Mouse (Mus musculus) macrophage (primary cell): ENCODE data around the gene Nectin1. TPM values are rescaled to one million over a fixed set of nuclear protein-coding genes. Genes with fewer than 3 reads are reported as not detected.

Experiments
- H3K27ac ChIP-seq: fragments of 350-480 bp; formaldehyde crosslinking; 2 replicates; pipeline ENCODE4 v1.9.0; 2021
- H3K36me3 ChIP-seq: fragments of 350-480 bp; formaldehyde crosslinking; 2 replicates; pipeline ENCODE4 v1.9.0; 2021; ENCODE audit errors: inconsistent target
- H3K4me3 ChIP-seq: fragments of 350-480 bp; formaldehyde crosslinking; 2 replicates; pipeline ENCODE4 v1.9.0; 2021; ENCODE audit errors: inconsistent target
- H3K79me2 ChIP-seq: fragments of 350-480 bp; formaldehyde crosslinking; 2 replicates; pipeline ENCODE4 v1.9.0; 2021; ENCODE audit errors: inconsistent target
- WGBS: methylation state at CpG from one replicate; pipeline ENCODE4 v1.1.7; 2026; ENCODE audit warnings: inconsistent platforms; ENCODE audit not compliant: missing documents; 5-methylcytosine and 5-hydroxymethylcytosine counted together
- polyA plus RNA-seq: library from polyadenylated mRNA; stranded (reverse); fragments of 250-400 nt; gene quantifications from 3 replicates; pipeline ENCODE4 v1.2.4, GENCODE M21; 2018; ENCODE audit warnings: inconsistent platforms
- total RNA-seq, 78 experiments: library from RNA; depleted of rRNA; stranded (reverse); fragments of 250-400 nt; gene quantifications; 1 replicate in 9 of 78; 2 replicates in 24 of 78; 3 replicates in 43 of 78; 4 replicates in 2 of 78; pipeline ENCODE4 v1.2.4; 2018; ENCODE audit warnings: inconsistent platforms in 56 of 78

The Nectin1 gene
- total RNA-seq (2018; cell fraction: chromatin; rRNA removed) = under 1 TPM in 10 of 26 experiments, not detected in 16; 0.12 to 0.73 (median 0.20) TPM
- total RNA-seq (2018; cell fraction: cytosol; rRNA removed) = under 1 TPM; 0.04 to 0.43 (median 0.24) TPM
- under 1 TPM; 0.11 to 0.94 (median 0.25) TPM for total RNA-seq (2018; cell fraction: nucleus; rRNA removed)
- 0.14 to 0.25 TPM (median 0.19 TPM) in 3 replicates for polyA plus RNA-seq

DNA sequence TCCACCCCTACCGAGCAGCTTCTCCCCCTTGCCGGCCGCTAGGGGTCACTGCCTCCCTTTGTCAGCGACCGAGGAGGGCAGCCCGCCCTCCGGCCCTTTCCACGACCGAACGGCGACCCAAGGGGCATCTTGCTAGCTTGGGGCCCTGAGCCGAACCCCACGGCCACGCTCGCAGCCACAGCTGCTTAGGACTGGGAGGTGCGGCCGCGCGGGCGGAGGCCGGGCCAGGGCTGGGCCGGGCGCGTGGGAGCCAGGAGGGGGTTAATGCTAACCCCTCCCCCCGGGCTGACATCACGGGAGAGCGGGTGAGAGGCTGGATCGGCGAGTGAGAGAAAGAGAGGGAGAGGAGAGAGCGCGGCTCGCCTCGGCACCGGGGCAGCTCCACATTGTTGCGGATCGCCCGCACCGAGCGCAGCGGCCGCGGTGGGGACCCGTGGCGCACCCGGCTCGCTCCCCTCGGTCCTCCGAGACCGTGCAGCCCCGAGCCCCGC is at the start of gene Nectin1:
Nectin1 (plus strand) TSS at position 338 of the 491 bp plus-strand sequence.
- WGBS = 1% methylated on average over 42 of the region's 51 CpGs
- Histone ChIP-seq H3K27ac (no peak within 1 kb of the TSS), H3K36me3 (no peaks in the 10 kb centered on the region), H3K79me2 (no peaks in the 10 kb centered on the region), H3K4me3 (no peak within 1 kb of the TSS)

DNA sequence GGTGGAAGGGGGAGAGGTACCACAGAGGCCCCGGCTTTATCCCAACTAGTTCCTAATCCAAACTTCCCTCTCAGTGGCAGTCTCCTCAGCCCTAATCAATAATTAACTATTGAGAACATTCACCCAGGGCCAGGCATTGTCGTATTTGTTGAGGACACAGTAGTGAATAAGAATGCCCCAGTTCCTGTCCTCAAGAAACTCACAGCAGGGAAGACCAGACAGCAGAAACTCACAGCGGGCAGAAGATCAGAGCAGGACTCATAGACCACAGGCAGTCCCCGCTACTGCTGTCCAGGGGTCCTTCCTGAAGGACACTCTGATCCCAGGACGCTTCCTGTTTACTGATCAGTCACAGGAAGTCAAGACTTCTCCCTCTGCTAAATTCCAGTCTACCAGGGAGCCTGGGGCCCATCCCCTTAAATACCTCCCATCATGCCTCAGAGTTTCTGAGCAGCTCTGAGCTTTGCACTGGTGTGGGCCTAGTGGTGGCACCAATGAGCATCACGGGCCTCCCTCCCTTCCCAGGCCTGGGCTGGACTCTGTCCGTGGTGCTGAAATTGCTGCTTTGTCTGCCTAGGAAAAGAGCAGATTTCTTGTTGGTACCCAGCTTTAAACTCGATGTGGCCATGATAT is 45.6 kb upstream of the Nectin1 start:
- Histone ChIP-seq H3K79me2 (no peaks in the 10 kb centered on the region), H3K4me3 (no peak overlapping the region)
- 22% methylated on average over 8 of the region's 8 CpGs for WGBS

DNA sequence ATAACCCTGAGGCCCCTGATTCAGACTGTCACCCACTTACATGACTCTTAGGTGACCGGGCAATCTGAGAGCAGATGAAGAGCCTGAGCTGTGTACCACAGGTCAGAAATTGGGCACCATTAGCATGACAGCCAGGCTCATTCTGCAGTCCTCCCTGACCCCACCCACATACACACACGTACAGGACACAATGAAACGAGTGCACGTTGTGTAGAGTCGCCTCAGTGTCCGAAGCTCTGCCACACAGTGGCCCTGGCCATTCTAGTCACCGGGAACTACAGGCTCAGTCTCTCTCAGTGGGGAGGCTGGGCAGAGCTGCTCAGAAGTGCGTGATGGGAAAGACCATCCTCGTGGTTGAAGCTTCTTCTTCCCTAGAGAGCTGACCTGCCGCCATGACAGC is 44.9 kb upstream of the Nectin1 start:
- Histone ChIP-seq H3K4me3 (no peak overlapping the region), H3K36me3 (no peaks in the 10 kb centered on the region), H3K27ac (no peak overlapping the region), H3K79me2 (no peaks in the 10 kb centered on the region)
- 81% methylated on average over 10 of the region's 10 CpGs for WGBS

More for the DNA sequence above, 45.6 kb upstream of the Nectin1 start:
- Histone ChIP-seq H3K27ac (no peak overlapping the region), H3K36me3 (no peaks in the 10 kb centered on the region)

DNA sequence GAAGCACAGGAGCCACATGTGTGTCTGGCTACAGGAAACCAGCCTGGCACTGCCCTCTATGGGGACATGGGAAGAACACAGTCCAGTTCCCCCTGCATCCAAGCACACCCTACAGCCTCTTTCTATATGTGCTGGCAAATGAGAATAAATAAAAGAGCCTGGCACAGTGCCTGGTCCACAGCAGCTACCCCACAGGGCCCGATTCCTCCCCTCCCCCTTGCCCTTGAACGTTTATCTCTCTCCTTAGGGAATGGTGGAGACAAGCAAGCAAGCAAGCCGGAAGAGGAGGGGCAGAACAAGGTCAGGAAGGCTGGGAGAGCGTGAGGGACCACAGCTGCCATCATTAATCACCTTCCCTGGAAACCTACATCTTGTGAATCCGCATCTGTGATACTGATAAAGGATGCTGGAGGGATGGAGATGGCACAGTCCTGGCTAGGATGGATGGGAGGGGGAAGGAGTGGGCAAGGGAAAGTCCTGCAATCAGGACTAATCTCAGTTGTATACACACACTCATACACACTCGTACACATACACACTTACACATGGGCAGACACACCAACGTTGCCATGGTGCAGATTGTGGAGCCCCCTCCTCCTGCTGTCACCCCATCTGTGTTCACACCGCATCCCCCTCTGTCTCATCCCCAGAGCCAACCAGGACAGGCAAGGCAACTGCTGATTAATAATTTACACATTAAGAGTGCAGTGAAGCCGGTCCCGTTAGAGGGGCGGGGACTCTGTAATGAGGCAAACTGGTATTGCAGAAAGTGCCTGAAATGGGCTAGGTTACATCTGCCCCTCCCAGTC is 44.2 kb upstream of the Nectin1 start:
- no peak overlapping the region for H3K27ac ChIP-seq
- WGBS = 84% methylated on average over 10 of the region's 11 CpGs
- no peaks in the 10 kb centered on the region for H3K36me3 ChIP-seq
- H3K4me3 ChIP-seq = no peak overlapping the region
- no peaks in the 10 kb centered on the region for H3K79me2 ChIP-seq

DNA sequence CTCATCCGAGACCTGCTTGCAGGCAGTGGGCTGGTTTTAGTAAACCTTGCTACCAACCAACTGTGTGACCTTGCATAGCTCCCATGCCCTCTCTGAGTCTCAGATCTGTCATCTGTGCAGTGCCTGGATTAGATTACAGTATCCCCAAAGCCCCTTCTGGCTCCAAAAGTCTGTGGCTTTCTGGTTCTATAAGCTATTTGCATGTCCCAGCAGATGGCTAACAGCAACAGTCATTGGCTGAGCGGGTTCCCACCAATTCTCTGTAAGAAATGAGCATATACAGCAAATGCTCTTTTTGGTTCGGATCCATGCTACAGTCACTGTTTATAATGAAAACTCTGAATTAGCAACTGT is 43.6 kb upstream of the Nectin1 start:
- Histone ChIP-seq H3K27ac (no peak overlapping the region), H3K4me3 (no peak overlapping the region), H3K79me2 (no peaks in the 10 kb centered on the region), H3K36me3 (no peaks in the 10 kb centered on the region)
- WGBS = 86% methylated on average over 3 of the region's 3 CpGs

DNA sequence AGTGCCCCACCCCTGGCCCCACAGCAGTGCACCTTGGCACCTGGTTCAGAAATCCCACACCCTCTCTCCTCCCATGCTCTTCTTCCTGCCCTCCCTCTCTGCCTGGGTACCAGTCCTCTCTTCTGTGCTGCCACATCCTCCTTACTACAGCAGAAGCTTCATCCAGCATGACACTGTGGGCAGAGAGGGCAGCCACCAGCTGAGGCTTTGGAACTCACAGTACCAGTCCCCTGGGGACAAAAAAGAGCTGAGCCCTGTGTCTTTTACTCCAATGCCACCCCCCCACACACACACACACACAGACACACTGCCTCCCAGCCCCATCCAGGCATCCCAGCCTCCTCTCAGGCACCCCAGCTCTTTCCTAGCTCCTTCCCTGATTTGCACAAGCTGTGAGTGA is 42.0 kb upstream of the Nectin1 start:
- no peaks in the 10 kb centered on the region for H3K36me3 ChIP-seq
- H3K4me3 ChIP-seq = no peak overlapping the region
- H3K79me2 ChIP-seq = no peaks in the 10 kb centered on the region
- no peak overlapping the region for H3K27ac ChIP-seq

DNA sequence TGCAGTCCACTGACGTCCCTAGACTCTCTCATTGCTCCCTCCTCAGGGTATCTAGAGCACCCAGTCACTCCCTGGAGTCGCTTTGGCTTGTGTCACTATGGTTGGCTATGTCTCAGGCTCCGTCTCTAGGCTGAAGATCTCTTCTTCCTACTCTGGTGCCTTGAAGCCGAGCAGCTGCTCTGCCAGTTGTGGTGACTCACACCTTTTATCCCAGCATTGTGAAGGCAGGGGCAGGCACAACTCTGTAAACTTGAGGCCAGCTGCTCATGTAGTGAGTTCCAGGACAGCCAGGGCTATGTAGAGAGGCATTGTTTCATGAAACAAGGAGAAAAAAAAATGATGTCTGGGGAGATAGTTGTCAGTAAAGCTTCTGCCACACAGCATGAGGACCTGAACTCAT is 36.2 kb upstream of the Nectin1 start:
- H3K27ac ChIP-seq = no peak overlapping the region
- H3K4me3 ChIP-seq = no peak overlapping the region
- whole genome bisulfite sequencing = 77% methylated on average over 4 of the region's 4 CpGs
- H3K36me3 ChIP-seq = no peaks in the 10 kb centered on the region
- no peaks in the 10 kb centered on the region for H3K79me2 ChIP-seq

DNA sequence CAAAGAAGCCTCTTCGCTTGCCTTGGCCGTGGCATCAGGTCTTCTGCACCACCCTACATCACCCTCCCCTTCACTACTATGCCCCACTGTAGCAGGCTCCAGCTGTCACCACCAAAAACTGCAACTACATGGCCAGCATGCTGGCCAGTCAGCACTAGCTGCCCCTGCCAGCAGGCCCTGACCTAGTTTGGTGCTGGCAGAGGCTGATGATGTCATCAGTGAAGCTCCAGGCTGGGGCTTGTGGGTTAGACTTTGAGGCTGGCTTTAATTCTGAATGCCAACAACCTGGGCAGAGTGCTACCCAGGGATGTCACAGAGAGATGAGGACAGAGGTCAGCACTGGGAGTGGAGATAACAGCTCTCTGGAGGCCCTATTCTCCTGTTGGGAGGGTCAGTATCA is 35.1 kb upstream of the Nectin1 start:
- H3K27ac ChIP-seq = no peak overlapping the region
- no peaks in the 10 kb centered on the region for H3K79me2 ChIP-seq
- WGBS = 90% methylated on average over 2 of the region's 2 CpGs
- H3K36me3 ChIP-seq = no peaks in the 10 kb centered on the region
- no peak overlapping the region for H3K4me3 ChIP-seq

DNA sequence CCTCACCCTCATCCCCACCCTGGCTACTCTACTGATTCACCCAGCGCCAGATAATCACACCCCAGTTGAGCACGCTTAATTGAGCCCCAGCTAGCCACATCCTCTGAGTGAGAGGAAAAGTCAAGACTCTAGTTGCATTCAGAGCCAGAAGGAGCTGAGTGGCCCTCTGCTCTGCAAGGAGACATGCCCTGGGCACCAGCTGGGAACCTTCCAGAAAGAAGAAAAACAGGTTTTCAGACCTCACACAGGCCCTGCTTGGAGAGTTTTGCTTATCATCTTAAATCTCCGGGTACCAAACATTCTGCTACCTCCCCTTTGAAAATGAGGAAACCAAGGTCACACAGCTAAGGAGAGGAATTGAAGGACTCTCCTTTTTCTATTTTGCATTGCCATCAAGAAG is 30.4 kb upstream of the Nectin1 start:
- 66% methylated on average over 3 of the region's 3 CpGs for WGBS
- Histone ChIP-seq H3K4me3 (no peak overlapping the region), H3K79me2 (no peaks in the 10 kb centered on the region), H3K36me3 (no peaks in the 10 kb centered on the region), H3K27ac (no peak overlapping the region)

DNA sequence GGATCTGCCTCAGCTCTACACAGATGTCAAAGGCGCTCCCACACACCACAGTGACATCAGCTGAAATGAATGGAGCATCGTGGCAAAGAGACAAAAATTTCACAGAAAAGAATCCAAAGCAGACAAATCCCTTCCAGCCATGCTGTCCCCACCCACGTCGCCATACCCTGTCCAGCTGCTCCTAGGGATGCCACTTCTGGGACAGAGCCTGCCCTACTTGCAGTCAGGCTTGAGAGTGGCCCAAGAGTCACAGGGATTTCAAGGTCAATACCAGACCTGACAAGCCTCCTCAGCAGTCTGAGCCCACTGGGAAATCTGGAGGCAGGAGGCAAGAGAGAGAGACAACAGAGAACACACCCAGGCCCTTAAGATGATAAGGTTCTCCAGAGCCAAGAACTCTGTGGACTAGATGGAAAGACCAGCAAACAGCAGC is 24.4 kb upstream of the Nectin1 start:
- H3K36me3 ChIP-seq = no peaks in the 10 kb centered on the region
- no peak overlapping the region for H3K4me3 ChIP-seq
- no peaks in the 10 kb centered on the region for H3K79me2 ChIP-seq
- no peak overlapping the region for H3K27ac ChIP-seq
- WGBS = 85% methylated on average over 4 of the region's 4 CpGs

DNA sequence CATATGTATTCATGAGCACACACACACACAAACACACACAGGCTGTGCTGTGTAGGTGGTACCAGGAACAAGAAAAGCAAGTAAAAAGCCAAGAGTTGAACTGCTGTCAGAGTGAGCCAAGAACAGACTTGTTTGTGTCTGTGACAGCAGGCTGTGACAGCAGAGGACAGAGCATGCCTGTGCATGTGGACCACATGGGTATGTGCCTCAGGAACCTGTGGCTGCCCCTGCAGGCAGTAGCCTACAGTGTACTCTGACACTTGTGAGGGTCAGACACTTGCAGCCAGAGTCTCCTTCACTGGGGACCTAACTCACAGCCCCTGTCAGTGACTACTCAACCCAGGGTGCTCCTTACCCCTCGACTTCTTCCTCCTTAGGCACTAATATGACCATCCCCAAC is 23.7 kb upstream of the Nectin1 start:
- no peak overlapping the region for H3K4me3 ChIP-seq
- no peaks in the 10 kb centered on the region for H3K79me2 ChIP-seq
- 38% methylated on average over 1 of the region's 1 CpGs for WGBS
- no peak overlapping the region for H3K27ac ChIP-seq
- H3K36me3 ChIP-seq = no peaks in the 10 kb centered on the region

DNA sequence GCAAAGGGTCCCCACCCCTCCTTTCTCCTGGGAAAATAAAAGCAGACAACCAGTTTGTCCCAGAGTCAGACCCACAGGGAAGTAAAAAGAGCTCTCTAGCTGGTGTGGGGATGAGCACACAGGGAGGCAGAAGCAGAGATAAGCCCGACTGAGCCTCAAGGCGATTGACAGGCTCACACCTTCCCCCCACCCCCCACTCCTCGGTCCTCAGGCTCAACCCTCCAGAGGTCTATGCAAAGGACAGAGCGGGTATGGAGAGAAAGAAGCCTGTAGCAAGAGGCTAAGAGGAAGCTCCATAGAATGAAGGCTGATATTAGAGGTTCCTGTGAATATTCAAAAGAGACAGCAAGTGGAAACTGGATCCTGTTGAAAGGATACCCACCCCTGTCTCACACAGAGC is 19.7 kb upstream of the Nectin1 start:
- Histone ChIP-seq H3K27ac (no peak overlapping the region), H3K36me3 (no peaks in the 10 kb centered on the region), H3K4me3 (no peak overlapping the region), H3K79me2 (no peaks in the 10 kb centered on the region)
- WGBS = 60% methylated on average over 4 of the region's 4 CpGs

DNA sequence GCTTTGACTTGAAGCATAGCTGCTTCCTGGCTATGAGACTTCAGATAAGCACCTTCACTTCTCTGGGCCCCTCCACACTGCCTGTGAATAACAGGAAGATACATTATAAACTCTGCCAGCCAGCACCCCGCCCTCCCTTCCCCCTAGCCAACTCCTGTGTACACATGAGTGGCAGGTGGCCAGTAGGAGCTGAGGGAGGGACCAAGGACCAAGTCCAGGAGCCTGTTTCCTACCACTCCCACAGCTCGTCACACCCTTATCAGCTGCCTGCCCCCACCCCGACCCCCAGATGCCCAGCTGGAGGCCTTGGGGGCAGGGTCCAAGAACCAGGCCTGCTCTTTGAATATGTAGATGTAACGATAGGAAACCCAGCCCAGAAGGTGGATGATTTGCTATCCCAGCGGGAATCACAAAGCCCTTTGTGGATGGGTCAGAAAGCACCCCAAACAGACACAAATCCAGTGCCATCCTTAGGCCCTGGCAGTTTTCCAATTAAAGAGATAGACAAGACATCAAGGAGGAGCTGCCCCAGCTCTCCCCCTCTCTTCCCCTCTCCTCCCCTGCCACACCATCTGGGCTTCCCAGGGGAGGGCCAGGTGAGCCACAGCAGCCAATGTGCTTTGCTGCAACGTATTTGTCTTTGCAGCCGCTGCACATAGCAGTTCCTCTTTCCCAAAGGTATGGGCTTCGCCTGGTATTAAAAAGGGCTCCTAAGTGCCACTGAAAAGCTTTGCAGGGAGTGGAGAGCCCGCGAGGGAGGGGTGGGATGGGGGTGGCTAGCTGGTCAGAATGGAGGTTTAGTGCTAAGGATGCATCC is 14.1 kb upstream of the Nectin1 start:
- no peak overlapping the region for H3K27ac ChIP-seq
- no peak overlapping the region for H3K4me3 ChIP-seq
- H3K36me3 ChIP-seq = no peaks in the 10 kb centered on the region
- 16% methylated on average over 10 of the region's 10 CpGs for WGBS
- no peaks in the 10 kb centered on the region for H3K79me2 ChIP-seq

DNA sequence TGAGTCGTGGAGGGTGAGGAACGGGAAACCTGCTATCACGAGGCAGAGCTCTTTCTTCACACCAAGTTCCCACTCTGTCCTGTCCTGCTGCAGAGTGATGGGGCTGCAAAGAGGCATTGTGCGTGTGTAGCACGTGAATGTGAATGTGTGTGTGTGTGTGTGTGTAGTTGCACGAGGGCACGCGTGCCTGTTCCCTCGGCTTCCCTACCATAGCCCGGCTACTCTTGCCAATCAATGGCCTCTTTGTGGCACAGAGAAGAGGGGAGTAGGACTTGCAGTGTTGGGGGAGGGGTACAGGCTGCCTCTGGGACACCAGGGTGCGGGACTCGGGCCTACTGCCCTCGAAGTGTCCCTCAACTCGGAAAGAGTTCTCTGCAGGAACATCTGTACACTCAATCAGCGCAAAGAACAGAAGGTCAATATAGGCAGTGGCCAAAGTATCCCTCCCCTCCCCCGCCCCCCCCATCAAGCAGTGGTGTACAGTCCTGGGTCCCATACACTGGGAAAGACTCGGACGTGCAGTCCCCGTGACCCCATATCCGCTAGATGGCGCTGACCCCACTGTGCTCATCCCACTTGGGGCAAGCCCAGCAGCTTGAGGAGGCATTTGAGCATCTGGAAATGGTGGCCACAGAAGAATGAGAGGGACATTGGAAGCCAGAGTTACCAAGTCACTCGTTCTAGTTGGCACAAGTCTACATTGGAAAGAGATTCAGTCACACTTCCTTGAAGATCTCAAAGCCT is 13.3 kb upstream of the Nectin1 start:
- H3K36me3 ChIP-seq = no peaks in the 10 kb centered on the region
- no peak overlapping the region for H3K27ac ChIP-seq
- 22% methylated on average over 22 of the region's 22 CpGs for WGBS
- no peak overlapping the region for H3K4me3 ChIP-seq
- H3K79me2 ChIP-seq = no peaks in the 10 kb centered on the region
